Mouse (Mus musculus) lung, postnatal 0 days (tissue): ENCODE measurements around the gene Cops2.

Source experiments
- CTCF ChIP-seq: IDR thresholded peaks from 2 replicates; pipeline ENCODE4 v1.5.1; 2016; ENCODE audit warnings: antibody characterized with exemption, mild to moderate bottlenecking
- EP300 ChIP-seq: IDR thresholded peaks from 2 replicates; pipeline ENCODE4 v1.6.1; 2016; ENCODE audit warnings: antibody characterized with exemption, mild to moderate bottlenecking, control low read depth

- no peak for TF ChIP-seq CTCF
- TF ChIP-seq EP300 = no peak
Measured at GRCm38 (mm10) chr2:125863799-125864198, 4.9 kb upstream of the Cops2 start.
